Mouse (Mus musculus) layer of hippocampus, postnatal 25 days (tissue): ENCODE measurements around the gene 0610010K14Rik. TPM values are rescaled to one million over a fixed set of nuclear protein-coding genes. Genes with fewer than 3 reads are reported as not detected.
A peak's percentile ranks its signal among the peaks of the same experiment; 100 is the strongest.

Experiments
- DNase-seq, 2 experiments: peaks; one replicate each; pipeline ENCODE4 v3.0.0; 2022; ENCODE audit warnings: mixed read lengths in 2 of 2, low spot score in 1 of 2; ENCODE audit errors: extremely low spot score in 1 of 2
- total RNA-seq, 2 experiments: library from RNA; stranded (reverse); gene quantifications; 2 replicates each; pipeline ENCODE4 v1.2.3; 2021

0610010K14Rik gene
- total RNA-seq: 10 to 100 TPM; 50.6 to 55.6 TPM

DNA sequence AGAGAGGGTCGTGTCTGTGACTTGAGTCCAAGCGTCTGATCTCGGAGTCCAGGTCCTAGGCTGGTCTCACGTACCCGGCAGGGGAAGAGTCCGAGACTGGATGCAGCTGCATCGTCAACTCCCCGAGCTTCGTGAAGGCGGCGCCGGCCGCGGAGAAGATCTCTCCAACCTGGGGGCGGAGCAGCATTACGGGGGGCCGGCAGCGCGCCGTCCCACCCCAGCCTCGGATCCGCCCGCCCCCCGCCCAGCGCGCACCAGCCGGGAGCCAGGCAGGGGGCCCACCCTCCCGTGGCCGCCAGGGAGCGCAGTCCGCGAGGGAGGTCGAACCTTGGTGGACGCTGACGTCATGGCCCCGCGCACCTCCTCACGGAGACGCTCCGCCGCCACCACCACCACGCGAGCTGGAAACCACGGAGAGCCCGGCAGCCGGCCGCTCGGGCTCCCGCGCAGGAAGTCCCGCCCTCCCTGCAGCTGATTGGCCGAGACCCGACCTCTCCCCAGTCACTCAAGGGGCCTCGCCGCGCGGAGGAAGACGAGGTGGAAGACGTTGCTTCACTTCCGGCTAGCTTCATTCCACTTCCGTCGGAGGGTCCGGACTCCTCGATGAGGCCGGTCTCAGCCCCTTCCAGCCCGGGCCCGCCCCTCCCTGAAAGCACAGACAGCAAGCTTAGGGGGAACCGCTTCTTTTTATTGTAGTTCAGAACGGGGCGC, at the start of gene 0610010K14Rik:
TSS of gene 0610010K14Rik (minus strand) at position 458 of the 711 bp plus-strand sequence.
- DNase-seq: peak; percentile 96 to 98

DNA sequence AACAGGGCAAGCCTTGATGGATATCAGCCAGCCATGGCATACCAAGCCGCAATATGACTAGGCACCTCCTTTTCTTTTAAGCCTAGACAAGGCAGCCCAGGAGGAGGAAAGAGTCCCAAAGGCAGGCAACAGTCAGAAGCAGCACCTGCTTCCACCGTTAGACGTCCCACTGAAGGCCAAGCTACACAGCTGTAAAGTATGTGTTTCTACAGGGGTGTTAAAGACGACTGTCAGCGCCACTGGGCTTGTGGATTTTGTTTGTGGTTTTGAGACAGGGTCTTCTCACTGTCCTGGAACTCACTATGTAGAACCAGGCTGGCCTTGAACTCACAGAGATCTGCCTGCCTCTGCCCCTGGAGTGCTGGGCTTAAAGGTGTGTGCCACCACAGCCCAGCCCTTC, 48.0 kb upstream of the 0610010K14Rik start:
- no peak for DNase-seq

DNA sequence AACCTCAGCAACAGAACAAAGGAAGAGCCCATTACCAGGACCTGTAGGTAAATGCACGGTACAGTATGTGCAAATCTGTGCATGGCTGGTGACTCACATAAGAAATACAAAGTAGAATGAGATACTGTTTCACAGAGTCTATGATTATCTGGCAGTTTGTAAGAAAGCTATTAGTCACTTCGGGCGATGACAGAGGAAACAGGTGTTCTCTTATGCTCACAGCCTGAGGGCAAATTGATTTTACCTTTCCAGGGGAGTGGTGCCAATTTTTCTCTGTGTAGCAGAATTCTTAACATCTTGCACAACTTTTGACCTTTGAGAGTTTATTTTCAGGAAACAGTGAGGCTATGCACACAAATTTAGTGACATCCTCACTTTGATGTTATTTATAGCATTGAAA, 47.0 kb upstream of the 0610010K14Rik start:
- no peak for DNase-seq

DNA sequence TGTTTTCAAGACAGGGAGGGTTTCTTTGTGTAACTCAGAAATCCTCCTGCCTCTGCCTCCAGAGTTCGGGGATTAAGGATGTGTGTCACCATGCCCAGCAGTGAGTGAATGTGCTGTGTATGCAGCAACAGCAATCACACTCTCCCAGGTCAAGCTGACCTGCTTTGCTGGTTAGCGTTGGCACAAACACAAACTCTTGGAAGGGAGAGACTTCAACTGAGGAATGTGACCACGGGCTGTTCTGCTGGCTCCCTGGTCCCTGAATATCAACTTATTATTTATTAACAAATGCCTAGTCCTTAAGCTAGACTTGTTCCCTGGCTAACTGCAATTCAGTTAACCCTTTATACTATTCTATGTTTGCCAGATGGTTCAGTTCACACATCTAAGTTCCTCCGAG, 46.0 kb upstream of the 0610010K14Rik start:
- DNase-seq: no peak

DNA sequence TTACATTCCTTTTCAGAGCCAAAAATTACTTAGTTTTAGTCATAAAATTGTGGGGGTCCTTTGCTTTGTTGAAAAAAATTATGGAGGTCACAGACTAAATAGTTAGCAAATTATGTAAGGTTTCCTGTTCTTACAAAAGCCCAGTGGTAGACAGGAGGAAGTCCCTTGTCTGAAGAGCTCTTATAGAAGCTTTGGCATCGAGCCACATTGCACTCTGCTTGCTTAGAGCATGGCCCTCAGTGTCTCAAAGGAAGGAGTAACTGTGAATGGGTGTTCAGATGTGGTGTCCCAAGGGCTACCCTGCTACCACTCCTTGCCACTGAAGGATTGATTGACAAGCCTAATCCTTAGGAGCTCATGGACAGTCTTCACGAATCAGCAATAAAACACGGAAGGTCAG, 42.7 kb upstream of the 0610010K14Rik start:
- peak in 1 of 2 experiments; percentile 13 for DNase-seq

DNA sequence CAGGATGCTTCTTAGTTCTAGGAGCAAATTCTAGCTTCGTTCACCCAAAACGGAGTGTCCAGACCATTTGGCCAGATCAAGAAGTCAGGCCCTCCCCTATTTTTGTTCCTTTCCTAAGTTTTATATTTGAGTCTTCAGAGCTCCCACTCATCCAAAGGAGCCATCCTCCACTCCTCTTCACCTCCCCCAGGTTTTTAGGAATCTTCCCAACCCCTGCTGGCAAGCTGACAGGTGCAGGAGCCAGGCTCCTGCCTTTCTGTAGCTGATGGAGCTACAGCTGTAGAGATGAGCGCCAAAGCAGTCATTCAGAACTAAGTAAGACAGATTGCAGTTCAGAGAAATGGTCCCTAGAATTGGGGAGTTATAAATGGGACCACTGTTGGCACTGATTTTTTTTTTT, 41.2 kb upstream of the 0610010K14Rik start:
- no peak for DNase-seq

DNA sequence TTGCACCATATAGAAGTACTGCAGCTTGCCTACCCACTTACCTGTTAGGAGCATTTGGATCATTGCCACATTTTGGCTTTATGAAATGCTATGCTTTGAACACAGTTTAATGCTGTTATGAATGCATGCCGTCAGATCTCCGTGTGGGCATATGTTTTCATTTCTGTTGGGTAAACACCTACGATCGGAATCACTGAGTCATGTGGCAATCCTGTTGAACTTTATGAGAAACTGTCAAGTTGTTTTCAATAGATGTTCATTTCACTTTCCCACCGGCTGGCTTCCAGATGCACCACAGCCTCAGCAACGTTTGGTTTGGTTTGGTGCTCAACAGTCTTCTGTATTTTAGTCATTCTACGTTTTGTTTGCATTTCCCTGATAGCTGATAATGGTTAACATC, 33.9 kb upstream of the 0610010K14Rik start:
- no peak for DNase-seq

DNA sequence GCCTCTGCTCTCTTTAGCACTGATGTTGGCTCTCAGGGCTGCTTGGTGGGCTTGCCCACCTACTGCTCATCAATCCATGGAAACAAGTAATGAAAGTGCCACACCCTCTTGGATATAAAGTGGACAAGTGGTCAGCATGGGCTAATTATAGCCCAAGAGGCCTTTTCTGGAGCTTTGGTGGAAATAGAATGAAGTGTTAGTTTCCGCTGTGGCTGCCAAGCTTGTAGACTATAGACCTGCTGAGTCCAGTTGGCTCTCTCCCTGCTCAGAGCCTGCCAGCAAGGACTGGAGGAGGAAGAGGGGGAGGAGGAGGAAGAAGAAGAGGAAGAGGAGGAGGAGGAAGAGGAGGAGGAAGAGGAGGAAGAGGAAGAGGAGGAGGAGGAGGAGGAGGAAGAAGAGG, 28.7 kb upstream of the 0610010K14Rik start:
- no peak for DNase-seq

DNA sequence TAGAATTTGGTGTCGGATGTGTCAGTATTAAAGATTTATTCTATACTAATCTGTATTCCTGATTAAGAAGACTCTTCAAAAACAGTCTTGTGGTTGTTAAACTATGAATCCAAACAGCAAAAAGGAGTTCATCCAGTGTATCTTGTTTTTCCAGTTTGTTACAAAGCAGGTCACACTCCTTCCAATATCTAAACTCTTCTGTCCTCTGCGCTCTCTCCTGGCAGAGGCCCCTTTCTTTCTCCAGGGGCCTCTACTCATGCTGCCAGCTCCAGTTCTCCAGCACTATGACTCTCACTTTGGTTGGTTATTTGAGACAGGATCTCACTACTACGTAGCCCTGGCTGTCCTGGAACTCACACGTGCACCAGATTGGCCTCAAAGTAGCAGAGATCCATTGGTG, 28.1 kb upstream of the 0610010K14Rik start:
- DNase-seq: no peak

DNA sequence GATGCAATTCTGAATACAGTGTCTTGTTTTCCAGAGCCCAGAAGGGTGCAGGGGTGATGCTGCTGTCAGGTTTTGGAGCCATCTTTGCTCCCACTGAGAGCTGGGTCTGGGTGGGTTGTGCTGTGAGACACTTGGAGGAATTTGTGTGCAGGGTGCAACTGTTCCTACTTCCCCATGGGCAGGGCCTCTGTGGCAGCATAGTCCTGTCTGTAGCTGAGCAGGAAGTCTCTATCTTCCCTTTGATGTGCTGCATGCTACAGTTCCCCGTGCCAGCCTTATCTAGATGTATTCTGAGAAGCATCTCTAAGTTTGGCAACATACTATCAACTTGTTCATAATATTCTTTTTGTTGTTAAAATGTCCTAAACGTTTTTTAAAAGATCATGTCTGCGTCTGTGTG, 27.5 kb upstream of the 0610010K14Rik start:
- DNase-seq: no peak

DNA sequence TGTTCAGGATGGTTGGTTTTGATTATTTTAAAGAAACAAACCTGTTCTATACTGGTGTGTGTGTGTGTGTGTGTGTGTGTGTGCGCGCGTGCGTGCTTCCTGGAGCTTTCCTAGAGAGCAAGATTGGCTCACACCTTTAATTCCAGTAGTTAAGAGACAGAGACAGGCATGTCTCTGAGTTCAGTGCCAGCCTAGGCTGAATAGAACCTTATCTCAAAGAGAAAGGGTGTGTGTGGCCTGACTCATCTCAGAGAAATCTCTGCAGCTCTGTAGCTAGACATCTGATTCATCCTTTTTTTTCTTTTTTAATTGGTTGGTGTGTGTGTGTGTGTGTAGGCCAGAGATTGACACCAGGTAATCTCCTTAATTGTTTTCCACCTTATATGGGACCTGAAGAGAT, 21.3 kb upstream of the 0610010K14Rik start:
- no peak for DNase-seq

DNA sequence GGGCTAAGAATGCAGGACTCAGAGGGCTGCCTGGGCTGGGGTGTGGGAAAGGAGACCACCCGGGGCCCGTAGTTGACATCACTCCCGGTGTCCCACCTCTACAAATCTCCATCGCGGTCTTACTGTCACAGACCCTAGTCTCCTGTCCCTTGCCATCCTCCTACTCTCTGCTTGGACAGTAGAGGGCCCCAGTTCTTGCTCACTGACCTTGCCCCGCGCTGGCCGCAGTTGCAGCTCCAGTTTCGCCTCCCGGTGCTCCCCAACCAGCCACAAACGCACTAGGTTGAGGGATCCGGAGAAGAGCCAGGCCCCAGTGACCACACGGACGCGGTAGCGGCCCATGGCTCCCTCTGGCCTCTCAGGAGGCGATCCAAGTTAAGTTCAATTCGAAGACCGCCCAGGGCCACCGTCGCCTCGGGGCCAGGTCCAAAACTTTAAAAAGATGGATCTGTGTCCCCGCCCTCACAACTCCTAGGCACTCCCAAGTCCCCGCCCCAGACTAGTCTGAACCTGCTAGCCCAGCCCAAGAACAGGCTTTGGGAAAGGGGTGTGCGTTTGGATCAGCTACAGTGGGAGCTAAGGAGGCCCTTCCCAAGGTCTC, 17.3 kb upstream of the 0610010K14Rik start, which contains the start of gene Alox12:
TSS of gene Alox12 (minus strand) at position 423 of the 601 bp plus-strand sequence.
- no peak for DNase-seq

DNA sequence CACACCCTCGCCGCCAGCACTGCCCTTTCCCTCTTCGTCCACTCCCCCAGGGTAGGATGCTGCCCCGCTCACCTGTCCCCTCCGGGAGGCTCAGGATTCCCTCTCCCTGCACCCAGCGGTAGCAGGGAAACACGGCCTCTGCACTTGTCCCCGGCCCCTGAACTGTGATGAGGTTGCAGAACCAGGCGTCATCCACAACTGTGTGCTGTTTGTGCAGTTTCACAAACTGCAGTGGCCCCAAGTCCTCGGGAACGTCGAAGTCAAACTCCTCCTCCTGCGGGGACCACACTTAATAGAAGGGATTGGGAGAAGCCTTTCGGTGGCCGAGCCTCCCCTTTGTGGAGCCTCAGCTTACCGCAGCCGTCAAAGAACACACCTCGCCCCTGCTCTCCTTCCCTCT, 16.6 kb upstream of the 0610010K14Rik start:
- no peak for DNase-seq

DNA sequence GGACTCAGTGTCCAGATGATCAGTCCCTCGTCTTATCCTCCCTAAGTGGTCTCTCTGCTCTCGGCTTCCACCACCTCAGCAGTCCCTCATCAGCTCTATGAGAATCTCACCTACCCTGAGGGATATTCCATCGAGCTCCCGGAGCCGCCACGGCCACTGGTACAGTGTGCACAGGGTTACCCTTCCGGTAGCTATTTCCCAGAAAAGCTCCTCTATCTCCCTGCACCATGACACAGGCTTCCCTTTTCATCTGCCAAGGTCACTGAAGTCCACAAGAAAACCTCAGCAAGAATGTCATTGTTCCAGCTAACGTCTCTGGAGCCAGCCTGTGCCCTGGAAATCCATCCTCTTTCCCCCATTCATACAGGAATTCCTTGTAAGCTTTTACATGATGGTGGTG, 14.1 kb upstream of the 0610010K14Rik start:
- no peak for DNase-seq

DNA sequence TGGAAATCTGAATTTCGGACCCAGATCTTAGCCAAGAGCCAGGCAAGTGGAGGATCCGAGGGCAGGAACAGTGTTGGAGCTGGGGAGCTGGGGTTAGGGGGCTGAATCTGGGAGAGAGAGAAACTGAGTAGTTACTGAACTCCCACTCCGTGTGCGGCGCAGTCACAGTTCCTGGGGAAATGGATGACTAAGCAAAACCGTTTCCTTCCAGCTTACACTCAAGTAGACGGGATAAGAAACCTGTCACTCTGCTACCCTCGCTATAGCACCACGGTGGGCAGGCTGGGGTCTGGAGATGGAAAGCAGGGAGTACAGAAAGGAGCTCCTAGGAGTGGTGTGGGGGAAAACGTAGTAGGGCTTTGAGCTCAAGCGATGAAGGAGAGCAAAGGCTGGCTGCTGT, 12.4 kb upstream of the 0610010K14Rik start:
- DNase-seq: no peak

DNA sequence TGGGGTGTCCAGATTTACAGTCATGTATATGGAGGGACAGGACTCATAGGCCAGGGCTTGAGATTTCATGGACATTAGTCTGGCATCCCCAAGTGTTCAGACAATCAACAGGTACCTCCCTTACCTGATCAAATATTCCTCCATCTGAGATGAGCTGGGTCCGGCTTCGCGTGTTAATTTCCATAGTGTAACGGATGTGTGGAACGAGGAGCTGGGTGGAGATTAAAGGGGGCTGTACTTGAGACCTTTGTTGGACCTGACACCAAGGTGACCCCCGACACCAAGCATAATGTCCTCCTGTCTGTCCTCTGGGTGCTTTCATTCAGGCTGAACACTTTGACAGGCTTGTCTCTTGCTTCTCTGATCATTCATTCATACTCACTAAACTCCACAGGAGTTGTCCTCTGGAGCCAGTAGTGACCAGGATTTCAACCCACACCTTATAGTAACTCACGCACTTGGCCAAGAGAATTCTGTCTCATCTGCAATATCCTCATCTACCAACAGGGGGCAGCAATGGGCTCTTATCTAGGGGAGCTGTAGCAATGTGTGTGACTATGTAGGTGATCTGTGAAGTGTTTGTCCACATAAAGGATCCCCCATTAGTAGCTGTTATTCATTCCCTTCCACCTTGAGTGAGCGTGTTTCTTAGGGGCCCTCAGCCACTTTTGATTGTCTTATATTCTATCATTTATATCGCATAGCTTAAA, 9.6 kb upstream of the 0610010K14Rik start:
- peak; percentile 44 to 82 for DNase-seq

DNA sequence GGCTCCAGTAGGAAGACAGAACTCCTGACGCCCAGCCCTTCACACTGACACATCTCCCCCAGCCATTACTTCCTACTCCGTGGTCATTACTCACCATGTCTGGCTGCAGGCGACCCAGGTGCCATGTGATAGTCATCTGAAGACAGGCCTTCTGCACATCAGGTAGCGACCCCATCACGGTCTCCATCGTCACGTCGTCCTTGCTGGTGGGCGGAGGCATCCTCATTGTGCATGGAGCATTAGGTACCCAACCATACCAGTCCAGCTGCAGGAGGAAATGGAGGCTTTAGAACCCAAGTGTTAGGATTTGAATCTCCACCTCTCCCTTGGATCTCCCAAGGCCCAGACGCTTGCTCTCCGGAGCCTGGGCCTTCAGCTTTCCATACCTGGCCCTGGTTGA, 4.9 kb upstream of the 0610010K14Rik start:
- no peak for DNase-seq

DNA sequence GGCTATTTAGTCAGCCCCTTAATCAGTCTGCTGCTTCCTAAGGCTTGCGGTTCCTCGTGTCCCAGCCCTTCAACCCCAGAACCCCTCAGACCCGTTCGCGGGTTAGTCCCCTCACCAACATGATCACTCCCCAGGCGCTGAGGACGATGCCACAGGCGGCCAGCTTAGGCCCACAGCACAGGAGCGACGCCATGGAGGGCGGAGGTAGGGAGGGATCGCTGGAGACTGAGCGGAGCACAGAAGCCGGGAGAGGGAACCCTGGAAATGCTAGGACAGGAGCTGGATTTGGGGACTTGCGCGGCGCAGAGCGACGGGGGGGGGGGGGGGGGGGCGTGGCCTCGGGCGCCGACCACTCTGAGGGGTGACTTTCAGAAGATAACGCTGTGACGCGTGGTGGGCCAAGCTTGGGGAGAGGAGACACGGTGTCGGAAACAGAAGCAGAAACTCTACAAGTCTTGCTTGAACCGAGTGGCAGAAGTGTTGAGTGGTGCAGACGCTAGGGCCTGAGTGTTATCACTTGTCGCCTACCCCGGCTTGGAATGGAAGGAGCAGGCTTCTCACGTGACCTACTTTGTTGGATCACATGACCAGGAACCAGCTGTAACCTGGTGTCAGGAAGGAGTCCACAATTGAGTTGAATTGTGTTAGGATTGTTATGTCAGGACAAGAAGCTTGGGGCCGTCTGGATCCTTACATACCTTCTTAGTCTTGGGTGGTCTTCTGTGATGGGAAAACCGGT, 2.0 kb upstream of the 0610010K14Rik start, which contains the start of the genes Gm21988 and Rnasek:
TSS of gene Gm21988 (minus strand) at position 290 of the 739 bp plus-strand sequence.
TSS of gene Rnasek (minus strand) at position 302 of the 739 bp plus-strand sequence.
- peak; percentile 70 to 86 for DNase-seq

DNA sequence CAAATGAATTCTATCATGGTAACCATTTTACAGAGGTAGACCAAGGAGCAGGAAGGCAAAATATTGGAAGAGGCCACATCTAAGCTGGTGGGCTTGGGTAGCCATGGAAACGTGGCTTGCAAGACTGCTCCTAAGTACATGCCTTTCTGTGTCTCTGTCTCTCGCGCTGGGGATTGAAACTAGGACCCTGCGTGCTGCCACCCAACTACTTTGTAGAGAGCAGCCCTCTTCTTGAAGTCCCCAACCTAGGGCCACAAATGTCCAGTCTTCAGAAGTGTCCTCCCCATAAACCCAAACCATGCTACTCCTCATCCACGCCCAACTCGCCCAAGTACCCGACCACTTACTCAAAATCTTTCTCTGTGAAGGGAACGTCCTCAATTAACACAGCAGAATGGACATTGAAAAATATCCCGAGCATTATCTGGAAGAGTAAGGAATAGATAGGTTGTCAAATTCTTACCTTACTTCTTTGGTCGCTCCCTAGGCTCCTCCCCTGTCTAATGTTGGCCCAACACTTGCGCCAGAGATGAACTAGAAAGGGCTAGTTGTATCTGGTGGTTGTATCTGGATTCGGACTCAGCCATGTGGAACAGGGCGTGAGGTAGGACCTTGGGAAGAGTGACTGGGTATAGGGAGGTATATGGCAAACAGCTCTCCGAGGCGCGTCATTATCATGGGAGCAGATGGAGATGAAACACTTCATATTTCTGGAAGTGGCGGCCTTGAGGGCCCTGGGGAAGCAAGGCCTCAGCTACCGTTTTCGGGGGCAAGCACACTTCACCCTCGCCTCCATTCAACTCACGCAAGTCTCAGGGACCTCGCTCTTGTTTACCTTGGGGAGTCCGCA, 1.1 kb upstream of the 0610010K14Rik start:
- DNase-seq: peak in 1 of 2 experiments; percentile 12

DNA sequence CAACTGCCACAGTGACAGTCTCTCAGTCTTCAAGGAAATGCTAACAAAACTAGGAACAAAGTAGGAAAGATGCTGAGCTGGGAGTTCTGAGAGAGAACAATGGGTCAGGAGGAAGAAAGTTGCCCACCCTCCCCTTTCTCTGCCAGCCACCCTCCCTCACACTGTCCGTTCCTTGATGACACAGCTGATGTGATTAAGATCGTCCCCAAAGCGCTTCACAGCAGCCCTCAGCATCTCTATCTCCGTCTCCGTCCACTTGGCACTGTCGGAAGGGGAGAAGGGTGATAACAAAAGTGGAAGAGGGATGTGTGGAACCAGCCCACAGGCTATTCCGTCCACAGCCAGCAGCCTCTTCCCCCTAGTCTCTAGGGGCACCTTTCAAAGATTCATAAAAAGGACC, 997 bp downstream of the 0610010K14Rik start:
- no peak for DNase-seq
